Mouse (Mus musculus) layer of hippocampus, adult 18-20 months (tissue): ENCODE results near the gene Guca1b. TPM values are rescaled to one million over a fixed set of nuclear protein-coding genes. Genes with fewer than 3 reads are reported as not detected.
"Not testable (repeated sequence)": the region's sequence is repeated elsewhere in the genome, so short reads cannot be mapped to it uniquely, and the experiment has no call there.

Source experiments
- DNase-seq, 2 experiments: peaks; one replicate each; pipeline ENCODE4 v3.0.0; 2022; ENCODE audit warnings: low spot score in 2 of 2
- total RNA-seq, 2 experiments: library from RNA; stranded (reverse); gene quantifications; 2 replicates each; pipeline ENCODE4 v1.2.3; 2021

Gene Guca1b
- total RNA-seq, 2 experiments from 2014 or later: 1.4 to 1.6 TPM

- DNase-seq: peak in 1 of 2 experiments; percentile 4
Measured at GRCm38 (mm10) chr17:47409897-47410861, 25.0 kb downstream of the Guca1b start.

- no peak for DNase-seq
Measured at GRCm38 (mm10) chr17:47420195-47420594, 35.0 kb downstream of the Guca1b start.

- DNase-seq: no peak
Measured at GRCm38 (mm10) chr17:47421566-47421965, 36.4 kb downstream of the Guca1b start.

GRCm38 (mm10) chr17:47422616-47423015 is 37.4 kb downstream of the Guca1b start:
- not testable (repeated sequence) for DNase-seq

GRCm38 (mm10) chr17:47424186-47424585 is 39.0 kb downstream of the Guca1b start:
- no peak for DNase-seq

- DNase-seq: no peak
Measured at GRCm38 (mm10) chr17:47427316-47427715, 42.1 kb downstream of the Guca1b start.

- DNase-seq: no peak
Measured at GRCm38 (mm10) chr17:47428831-47429304, 43.7 kb downstream of the Guca1b start.

GRCm38 (mm10) chr17:47430815-47431214 is 45.6 kb downstream of the Guca1b start:
- no peak for DNase-seq

GRCm38 (mm10) chr17:47436156-47436906 is 51.1 kb downstream of the Guca1b start, which contains the start of gene AI661453:
Gene AI661453 (plus strand): TSS chr17:47436615.
- DNase-seq: no peak

GRCm38 (mm10) chr17:47436907-47437547 is 51.8 kb downstream of the Guca1b start, which contains the start of gene 1700001C19Rik:
Gene 1700001C19Rik (minus strand): TSS chr17:47437376.
- no peak for DNase-seq

GRCm38 (mm10) chr17:47438611-47439010 is 53.4 kb downstream of the Guca1b start:
- no peak for DNase-seq

- no peak for DNase-seq
Measured at GRCm38 (mm10) chr17:47439396-47440028, 54.3 kb downstream of the Guca1b start.

GRCm38 (mm10) chr17:47440359-47440890 is 55.2 kb downstream of the Guca1b start:
- no peak for DNase-seq

- no peak for DNase-seq
Measured at GRCm38 (mm10) chr17:47441296-47442051, 56.3 kb downstream of the Guca1b start.

GRCm38 (mm10) chr17:47442271-47442670 is 57.1 kb downstream of the Guca1b start:
- no peak for DNase-seq
